ENCODE assay signal across 19 mouse cellular contexts in genomic region chr1:63259916-63260741, GRCm38 (mm10). TPM values are rescaled to one million over a fixed set of nuclear protein-coding genes. Genes with fewer than 3 reads are reported as not detected.
DNase-seq lines count a peak whose midpoint lies in the region; ATAC-seq and TF ChIP-seq lines count a peak whose summit lies in the region.
"Had no signal": no experiment of that assay in that cellular context is flagged by ENCODE, and none has a peak within 500 bp of the region (broad histone marks: within the 10 kb centered on the region; RNA-seq: fewer than 3 reads in every experiment).

No protein-coding gene starts in this region.

- DNase-seq in embryo, embryonic 9.5 days (ENCODE audit: extremely low spot score) = peak; percentile 31
- DNase-seq in embryo, embryonic 11 days = no peak
- peak; percentile 49 for DNase-seq in limb, embryonic 11.5 days (ENCODE audit: low spot score)
- DNase-seq in limb, embryonic 10.5 days (ENCODE audit: low spot score) = no peak
- peak; percentile 49 for DNase-seq in brain, embryonic 14.5 days (ENCODE audit: low read depth)
- DNase-seq in retina, postnatal 1 day = peak; percentile 56
- DNase-seq in heart, embryonic 10.5 days (ENCODE audit: low spot score) = no peak
- DNase-seq: adrenal gland, postnatal 10 days; cerebellum, adult 11-12 months; cerebellum, adult 9-10 months; cerebellum, postnatal 25 days; gastrocnemius, postnatal 10 days; heart, adult 2 months had no signal

- H3K9me3 ChIP-seq in limb, embryonic 11.5 days (ENCODE audit: control insufficient read depth, low read length) = no peaks in the 10 kb centered on the region
- H3K9me3 ChIP-seq in limb, embryonic 10.5 days (replicated peaks) = no peaks in the 10 kb centered on the region
- no peaks in the 10 kb centered on the region for H3K9me3 ChIP-seq in heart, embryonic 10.5 days
- H3K9me3 ChIP-seq: embryonic facial prominence, embryonic 13.5 days; forebrain, embryonic 12.5 days; heart, embryonic 12.5 days; hindbrain, embryonic 10.5 days had no signal

- 0 out of 2 replicates have a peak, but pooled peaks cover 4% of the 10 kb centered on the region for H3K4me1 ChIP-seq in limb, embryonic 11.5 days (ENCODE audit: control insufficient read depth, insufficient read depth, low read length)
- H3K4me1 ChIP-seq in limb, embryonic 10.5 days = peaks cover 19% of the 10 kb centered on the region
- peaks cover 8% of the 10 kb centered on the region for H3K4me1 ChIP-seq in heart, embryonic 10.5 days
- H3K4me1 ChIP-seq: heart, embryonic 12.5 days had no signal

- H3K27ac ChIP-seq in limb, embryonic 11.5 days (replicated peaks; ENCODE audit: low read depth, low read length) = no peak overlapping the region
- H3K27ac ChIP-seq in limb, embryonic 10.5 days = no peak overlapping the region
- no peak overlapping the region for H3K27ac ChIP-seq in heart, embryonic 10.5 days
- H3K27ac ChIP-seq: embryonic facial prominence, embryonic 13.5 days; forebrain, embryonic 12.5 days; heart, adult 2 months; hindbrain, embryonic 10.5 days had no signal

- no peak for ATAC-seq in limb, embryonic 11.5 days (ENCODE audit: insufficient number of reproducible peaks, low FRiP score, low TSS enrichment, low read depth)
- ATAC-seq: forebrain, embryonic 16.5 days had no signal

- H3K9ac ChIP-seq in limb, embryonic 11.5 days (ENCODE audit: low read length) = no peak overlapping the region
- H3K9ac ChIP-seq: embryonic facial prominence, embryonic 13.5 days; forebrain, embryonic 12.5 days; heart, embryonic 12.5 days had no signal

- no peaks in the 10 kb centered on the region for H3K36me3 ChIP-seq in limb, embryonic 11.5 days (ENCODE audit: control insufficient read depth, insufficient read depth, low read length)
- H3K36me3 ChIP-seq in limb, embryonic 10.5 days = no peaks in the 10 kb centered on the region
- H3K36me3 ChIP-seq in heart, embryonic 10.5 days = no peaks in the 10 kb centered on the region
- H3K36me3 ChIP-seq: embryonic facial prominence, embryonic 13.5 days; forebrain, embryonic 12.5 days; heart, embryonic 12.5 days; hindbrain, embryonic 10.5 days had no signal

- 41% methylated on average over 17 of the region's 17 CpGs for WGBS in limb, embryonic 11.5 days
- WGBS in limb, embryonic 10.5 days = 44% methylated on average over 17 of the region's 17 CpGs
- WGBS in heart, embryonic 10.5 days = 40% methylated on average over 17 of the region's 17 CpGs

- H3K27me3 ChIP-seq in limb, embryonic 11.5 days (ENCODE audit: control insufficient read depth, insufficient read depth, low read length) = peaks cover 47% of the 10 kb centered on the region
- peaks cover 99% of the 10 kb centered on the region for H3K27me3 ChIP-seq in limb, embryonic 10.5 days (ENCODE audit: low read depth, poor library complexity, severe bottlenecking)
- peaks cover 86% of the 10 kb centered on the region for H3K27me3 ChIP-seq in heart, embryonic 10.5 days (ENCODE audit: insufficient read depth, poor library complexity, severe bottlenecking)

- no peak for TF ChIP-seq CTCF in brain, embryonic 14.5 days (IDR thresholded peaks at IDR 0.05; ENCODE audit: borderline replicate concordance, extremely low read depth, insufficient read depth, insufficient read length)

- no peak for TF ChIP-seq POLR2A in brain, embryonic 14.5 days (IDR thresholded peaks at IDR 0.05; ENCODE audit: borderline replicate concordance, extremely low read depth, insufficient read depth, insufficient read length, poor library complexity, severe bottlenecking)

- H3K4me3 ChIP-seq in limb, embryonic 11.5 days (ENCODE audit: low read depth, low read length) = no peak overlapping the region
- no peak overlapping the region for H3K4me3 ChIP-seq in limb, embryonic 10.5 days
- no peak overlapping the region for H3K4me3 ChIP-seq in heart, embryonic 10.5 days
- H3K4me3 ChIP-seq: embryonic facial prominence, embryonic 13.5 days; forebrain, embryonic 12.5 days; heart, adult 2 months; heart, embryonic 12.5 days; hindbrain, embryonic 10.5 days had no signal

- H3K4me2 ChIP-seq in limb, embryonic 11.5 days (ENCODE audit: low read depth, severe bottlenecking) = no peak overlapping the region
- H3K4me2 ChIP-seq: embryonic facial prominence, embryonic 13.5 days; forebrain, embryonic 12.5 days; heart, embryonic 12.5 days had no signal

RNA-seq across cellular contexts. Expression of gene Zdbf2, which starts 12.9 kb away (rescaled TPM):
- polyA plus RNA-seq in limb, embryonic 11.5 days (2014; fragmentation: Nextera tagmentation; extraction: Ambion mirVana) = 11.3 and 11.4 TPM in 2 replicates
- 10.9 and 12.8 TPM in 2 replicates for polyA plus RNA-seq in limb, embryonic 10.5 days (2016; fragmentation: Nextera tagmentation; extraction: Ambion mirVana)
- 12.8 and 19.0 TPM in 2 replicates for polyA plus RNA-seq in brain, embryonic 14.5 days (2012; rRNA removed)
- 11.4 and 11.9 TPM in 2 replicates for polyA plus RNA-seq in heart, embryonic 10.5 days (2016; fragmentation: Nextera tagmentation; extraction: Ambion mirVana)
- polyA plus RNA-seq: C2C12 had no signal

RNA-seq across cellular contexts. Expression of gene Gpr1, which starts 45.8 kb away (rescaled TPM):
- polyA plus RNA-seq in limb, embryonic 11.5 days (2014; fragmentation: Nextera tagmentation; extraction: Ambion mirVana) = 0.09 TPM in 1 of 2 replicates, not detected in the other
- 0.08 and 0.15 TPM in 2 replicates for polyA plus RNA-seq in limb, embryonic 10.5 days (2016; fragmentation: Nextera tagmentation; extraction: Ambion mirVana)
- 0.26 and 0.45 TPM in 2 replicates for polyA plus RNA-seq in brain, embryonic 14.5 days (2012; rRNA removed)
- polyA plus RNA-seq in heart, embryonic 10.5 days (2016; fragmentation: Nextera tagmentation; extraction: Ambion mirVana) = 0.15 and 0.34 TPM in 2 replicates
- polyA plus RNA-seq: C2C12; embryonic facial prominence, embryonic 13.5 days had no signal

Comparison
In these comparisons a context has a peak if more than half of its experiments do, and no peak if none do; other contexts are left out.
1. DNase-seq: peak in embryo, embryonic 9.5 days (single experiment), limb, embryonic 11.5 days (single experiment), brain, embryonic 14.5 days (single experiment) and retina, postnatal 1 day (single experiment); none in embryo, embryonic 11 days (single experiment), limb, embryonic 10.5 days (single experiment) and heart, embryonic 10.5 days (single experiment).